Mouse (Mus musculus): ENCODE results near the gene Nap1l4. TPM values are rescaled to one million over a fixed set of nuclear protein-coding genes. Genes with fewer than 3 reads are reported as not detected.
A peak's percentile ranks its signal among the peaks of the same experiment; 100 is the strongest.

Gene Nap1l4
- polyA plus RNA-seq, 1 experiment, result 166 TPM

- H3K4me1 ChIP-seq (ENCODE audit: control insufficient read depth, insufficient read depth, low read length), result no peaks in the 10 kb centered on the region; the same call in 1 of the 2 replicates
- H3K27ac ChIP-seq (ENCODE audit: insufficient read depth, low read length), result no peak overlapping the region
- no peak for TF ChIP-seq POLR2A (IDR thresholded peaks at IDR 0.05; ENCODE audit: low read depth, low read length)
- peak; percentile 40; the same call in 1 of the 2 replicates for TF ChIP-seq CTCF (IDR thresholded peaks at IDR 0.05; ENCODE audit: borderline replicate concordance, insufficient read depth, low read length)
- no peak overlapping the region for H3K4me3 ChIP-seq (ENCODE audit: insufficient read depth, low read length)
These were observed 43.1 kb downstream of the Nap1l4 start for GRCm38 (mm10) chr7:143505823-143506222.

GRCm38 (mm10) chr7:143505411-143505810 is 43.5 kb downstream of the Nap1l4 start:
- no peak overlapping the region for H3K27ac ChIP-seq (ENCODE audit: insufficient read depth, low read length)
- H3K4me1 ChIP-seq (ENCODE audit: control insufficient read depth, insufficient read depth, low read length), result no peaks in the 10 kb centered on the region; the same call in 1 of the 2 replicates
- no peak overlapping the region for H3K4me3 ChIP-seq (ENCODE audit: insufficient read depth, low read length)
- TF ChIP-seq CTCF (IDR thresholded peaks at IDR 0.05; ENCODE audit: borderline replicate concordance, insufficient read depth, low read length) (no peak), POLR2A (IDR thresholded peaks at IDR 0.05; ENCODE audit: low read depth, low read length) (no peak)

GRCm38 (mm10) chr7:143503926-143504325 is 45.0 kb downstream of the Nap1l4 start:
- Histone ChIP-seq H3K4me1 (ENCODE audit: control insufficient read depth, insufficient read depth, low read length) (no peaks in the 10 kb centered on the region; the same call in 1 of the 2 replicates), H3K4me3 (ENCODE audit: insufficient read depth, low read length) (no peak overlapping the region), H3K27ac (ENCODE audit: insufficient read depth, low read length) (no peak overlapping the region)
- no peak for TF ChIP-seq POLR2A (IDR thresholded peaks at IDR 0.05; ENCODE audit: low read depth, low read length)
- no peak for TF ChIP-seq CTCF (IDR thresholded peaks at IDR 0.05; ENCODE audit: borderline replicate concordance, insufficient read depth, low read length)

DNA sequence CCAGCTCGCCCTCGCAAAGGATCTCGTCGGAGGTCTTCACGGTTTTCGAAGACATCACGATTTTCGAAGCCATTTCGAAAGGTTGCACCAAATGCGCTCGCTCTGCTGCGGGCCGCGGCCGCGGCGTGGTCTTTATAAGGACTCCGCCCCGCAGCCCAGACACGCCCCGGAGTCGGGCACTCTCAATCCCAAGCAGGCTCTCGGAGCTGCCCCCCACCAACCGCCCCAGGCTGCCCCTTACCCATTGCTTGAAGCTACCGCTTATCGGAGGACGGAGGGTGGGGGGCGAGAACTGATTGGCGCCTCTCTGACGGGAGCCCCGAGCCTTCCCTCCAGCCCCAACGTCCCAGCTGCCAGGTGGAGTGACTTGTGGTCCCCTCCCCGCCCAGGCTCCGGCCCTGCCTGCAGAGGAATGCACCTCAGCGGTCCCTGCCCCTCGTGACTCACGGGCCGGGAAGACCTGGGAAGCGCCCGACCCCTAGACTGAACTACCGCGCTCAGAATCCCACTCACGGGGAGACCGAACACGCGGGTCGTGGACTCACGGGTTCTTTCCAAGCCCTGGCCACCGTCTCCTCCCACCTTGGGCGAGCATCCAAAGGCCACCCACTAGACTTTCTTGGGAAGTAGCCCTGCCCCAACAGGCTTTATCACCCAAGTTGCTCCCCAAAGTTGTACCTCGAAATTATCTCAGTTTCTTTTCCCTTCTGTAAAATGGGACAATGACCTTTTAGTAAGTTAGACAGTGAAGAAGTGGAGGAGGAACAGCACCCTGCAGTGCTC is 46.3 kb downstream of the Nap1l4 start, which contains the start of gene Phlda2:
TSS of gene Phlda2 (minus strand) at position 733 of the 783 bp plus-strand sequence.
- TF ChIP-seq POLR2A (IDR thresholded peaks at IDR 0.05; ENCODE audit: low read depth, low read length) (no peak), CTCF (IDR thresholded peaks at IDR 0.05; ENCODE audit: borderline replicate concordance, insufficient read depth, low read length) (no peak)
- Histone ChIP-seq H3K27ac (ENCODE audit: insufficient read depth, low read length) (no peak within 1 kb of the TSS), H3K4me1 (ENCODE audit: control insufficient read depth, insufficient read depth, low read length) (no peaks in the 10 kb centered on the region; the same call in 1 of the 2 replicates), H3K4me3 (ENCODE audit: insufficient read depth, low read length) (peak within 1 kb of the TSS; percentile 35)

- Histone ChIP-seq H3K4me1 (ENCODE audit: control insufficient read depth, insufficient read depth, low read length) (no peaks in the 10 kb centered on the region; the same call in 1 of the 2 replicates), H3K27ac (ENCODE audit: insufficient read depth, low read length) (no peak overlapping the region), H3K4me3 (ENCODE audit: insufficient read depth, low read length) (peak overlapping the region; percentile 35)
- TF ChIP-seq POLR2A (IDR thresholded peaks at IDR 0.05; ENCODE audit: low read depth, low read length) (no peak), CTCF (IDR thresholded peaks at IDR 0.05; ENCODE audit: borderline replicate concordance, insufficient read depth, low read length) (no peak)
These were observed 47.1 kb downstream of the Nap1l4 start for GRCm38 (mm10) chr7:143501643-143502417.

- no peak overlapping the region for H3K4me3 ChIP-seq (ENCODE audit: insufficient read depth, low read length)
- no peak overlapping the region for H3K27ac ChIP-seq (ENCODE audit: insufficient read depth, low read length)
- TF ChIP-seq POLR2A (IDR thresholded peaks at IDR 0.05; ENCODE audit: low read depth, low read length) (no peak), CTCF (IDR thresholded peaks at IDR 0.05; ENCODE audit: borderline replicate concordance, insufficient read depth, low read length) (no peak)
- H3K4me1 ChIP-seq (ENCODE audit: control insufficient read depth, insufficient read depth, low read length), result no peaks in the 10 kb centered on the region; the same call in 1 of the 2 replicates
These were observed 48.0 kb downstream of the Nap1l4 start for GRCm38 (mm10) chr7:143500912-143501311.

DNA sequence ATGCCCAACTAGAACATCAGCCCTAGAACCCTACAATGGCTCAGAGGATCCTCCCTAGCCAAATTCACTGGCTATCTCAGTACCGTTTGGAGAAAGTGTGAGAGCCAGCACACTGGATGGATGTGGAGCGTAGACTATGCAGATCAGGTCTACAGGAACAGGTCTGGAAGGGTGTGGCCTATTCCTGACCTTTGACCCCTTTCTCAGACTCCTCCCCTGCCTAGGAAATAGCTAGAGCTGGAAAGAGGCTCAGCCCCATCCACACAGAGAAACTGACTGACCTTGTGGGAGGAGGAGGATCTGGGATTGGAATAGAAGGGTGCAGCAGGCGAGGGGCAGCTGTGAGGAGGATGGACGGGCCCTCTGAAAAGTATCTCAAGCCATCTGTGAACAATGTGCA is 50.3 kb downstream of the Nap1l4 start:
- no peak for TF ChIP-seq POLR2A (IDR thresholded peaks at IDR 0.05; ENCODE audit: low read depth, low read length)
- TF ChIP-seq CTCF (IDR thresholded peaks at IDR 0.05; ENCODE audit: borderline replicate concordance, insufficient read depth, low read length), result no peak
- H3K4me3 ChIP-seq (ENCODE audit: insufficient read depth, low read length), result no peak overlapping the region
- H3K4me1 ChIP-seq (ENCODE audit: control insufficient read depth, insufficient read depth, low read length), result no peaks in the 10 kb centered on the region; the same call in 1 of the 2 replicates
- no peak overlapping the region for H3K27ac ChIP-seq (ENCODE audit: insufficient read depth, low read length)

DNA sequence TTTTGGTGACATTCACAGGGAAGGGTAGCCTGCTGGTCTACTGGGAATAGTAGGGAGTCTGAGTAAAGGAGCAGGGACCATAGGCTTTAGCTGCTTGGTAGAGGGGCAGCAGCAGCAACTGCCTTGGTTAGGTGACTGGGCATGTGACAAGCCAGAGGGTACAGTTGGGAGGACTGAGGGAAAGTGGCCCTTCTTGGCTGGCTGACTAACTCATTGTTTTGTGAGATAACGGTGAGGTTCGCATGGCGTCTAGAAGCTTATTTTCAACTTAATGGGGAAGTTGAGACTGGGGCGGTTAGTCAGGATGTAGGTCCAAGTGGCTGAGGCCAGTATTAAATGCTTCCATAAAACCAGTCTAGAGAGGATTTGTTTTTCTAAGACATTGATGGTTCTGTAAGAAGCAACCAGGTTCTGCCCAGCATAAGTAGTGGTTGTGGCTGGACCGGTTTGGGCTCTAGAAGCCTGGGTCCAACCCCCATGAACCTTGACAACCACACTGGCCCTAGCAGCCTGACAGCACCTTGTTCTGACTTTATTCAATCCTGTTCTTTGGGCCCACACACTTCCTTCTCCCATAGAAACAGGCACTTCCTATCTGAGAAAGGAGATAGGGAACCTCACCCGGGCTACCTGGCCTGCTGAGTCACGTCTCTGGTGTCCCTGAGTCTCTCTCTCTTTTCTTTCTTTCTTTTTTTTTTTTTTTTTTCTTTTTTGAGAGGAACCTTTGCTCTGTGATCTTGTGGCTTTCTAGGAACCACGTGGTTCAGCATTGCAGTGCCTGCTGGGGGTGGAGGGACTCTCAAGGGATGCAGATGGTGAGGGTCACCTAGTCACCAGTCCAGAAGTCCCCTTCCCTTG is 53.6 kb downstream of the Nap1l4 start:
- Histone ChIP-seq H3K27ac (ENCODE audit: insufficient read depth, low read length) (no peak overlapping the region), H3K4me3 (ENCODE audit: insufficient read depth, low read length) (no peak overlapping the region), H3K4me1 (ENCODE audit: control insufficient read depth, insufficient read depth, low read length) (no peaks in the 10 kb centered on the region)
- TF ChIP-seq CTCF (IDR thresholded peaks at IDR 0.05; ENCODE audit: borderline replicate concordance, insufficient read depth, low read length), result no peak
- TF ChIP-seq POLR2A (IDR thresholded peaks at IDR 0.05; ENCODE audit: low read depth, low read length), result no peak

DNA sequence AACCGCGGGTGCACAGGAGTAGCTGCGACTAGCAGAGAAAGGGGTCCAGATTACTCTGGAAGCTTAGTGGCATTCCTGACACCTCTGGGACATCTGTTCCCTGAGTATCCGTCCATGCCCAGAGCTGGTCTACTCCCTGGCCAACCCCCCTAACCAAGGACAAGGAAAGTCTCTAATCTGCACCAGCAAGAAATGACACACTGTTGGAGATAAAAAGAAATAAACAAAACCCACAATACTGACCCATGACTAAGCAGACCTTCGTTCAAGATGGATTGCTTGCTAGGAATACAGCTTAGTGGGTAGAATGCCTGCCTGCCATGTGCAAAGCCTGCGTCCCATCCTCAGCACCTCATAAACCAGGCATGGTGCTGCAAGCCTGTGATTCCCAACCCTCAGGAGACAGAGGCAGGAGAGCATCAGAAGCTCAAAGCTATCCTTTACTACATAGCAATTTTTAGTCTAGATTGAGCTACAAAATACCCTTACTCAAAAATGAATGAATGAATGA is 55.2 kb downstream of the Nap1l4 start:
- TF ChIP-seq CTCF (IDR thresholded peaks at IDR 0.05; ENCODE audit: borderline replicate concordance, insufficient read depth, low read length) (no peak), POLR2A (IDR thresholded peaks at IDR 0.05; ENCODE audit: low read depth, low read length) (no peak)
- Histone ChIP-seq H3K4me1 (ENCODE audit: control insufficient read depth, insufficient read depth, low read length) (no peaks in the 10 kb centered on the region), H3K4me3 (ENCODE audit: insufficient read depth, low read length) (no peak overlapping the region), H3K27ac (ENCODE audit: insufficient read depth, low read length) (no peak overlapping the region)

All from embryonic fibroblast, embryonic 13.5 days (primary cell).